Mouse (Mus musculus): ENCODE measurements around the gene Ifitm10.

GRCm38 (mm10) chr7:142409603-142410002 lies 36.0 kb upstream of the Ifitm10 start:
- TF ChIP-seq CTCF (IDR thresholded peaks at IDR 0.05; ENCODE audit: low read depth, low read length): no peak
- no peak for TF ChIP-seq POLR2A (IDR thresholded peaks at IDR 0.05; ENCODE audit: borderline replicate concordance, low read depth, low read length)
